ENCODE assay signal across 8 mouse cellular contexts in the genomic region with DNA sequence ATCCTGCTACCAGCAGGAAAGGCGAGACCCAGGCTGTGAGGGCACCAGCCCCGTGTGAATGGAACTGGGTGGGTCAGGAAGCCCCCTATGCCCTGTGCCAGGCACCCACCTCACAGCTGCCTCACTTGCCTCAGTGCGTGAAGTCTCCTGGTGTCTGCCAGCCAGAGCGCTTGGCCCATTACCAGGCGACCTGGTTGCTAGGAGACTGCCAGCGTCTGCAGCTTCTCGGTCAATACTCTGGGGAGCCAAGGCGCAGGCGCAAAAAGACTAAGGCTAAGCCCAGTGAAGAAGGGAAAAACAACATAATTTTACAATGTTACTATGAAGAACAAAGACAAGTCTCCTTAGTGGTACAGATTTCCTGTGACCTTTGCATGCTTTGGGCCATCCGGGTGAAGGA. TPM values are rescaled to one million over a fixed set of nuclear protein-coding genes. Genes with fewer than 3 reads are reported as not detected.
DNase-seq lines count a peak whose midpoint lies in the region; ATAC-seq lines count a peak whose summit lies in the region.

A gene (minus strand): TSS at position 192 of the 400 bp plus-strand sequence.

- no peak for ATAC-seq in CD4-positive, CD25-positive, alpha-beta regulatory T cell, adult 4 months
- no peak; the same call in 1 of the 2 replicates for ATAC-seq in kidney, embryonic 15.5 days (replicated peaks; ENCODE audit: low FRiP score)
- no peak for ATAC-seq in limb, embryonic 11.5 days (ENCODE audit: insufficient number of reproducible peaks, low FRiP score, low TSS enrichment, low read depth)
- peak; percentile 49 for ATAC-seq in neural tube, embryonic 15.5 days (ENCODE audit: low FRiP score)
- ATAC-seq in erythroblast, adult 5-6 weeks (replicated peaks; ENCODE audit: low FRiP score, poor library complexity, severe bottlenecking) = no peak

- WGBS in kidney, embryonic 15.5 days = 21% methylated on average over 10 of the region's 10 CpGs
- 32% methylated on average over 10 of the region's 10 CpGs for WGBS in limb, embryonic 11.5 days
- 9% methylated on average over 10 of the region's 10 CpGs for WGBS in neural tube, embryonic 15.5 days

- no peaks in the 10 kb centered on the region for H3K9me3 ChIP-seq in kidney, embryonic 15.5 days (replicated peaks)
- H3K9me3 ChIP-seq in limb, embryonic 11.5 days (ENCODE audit: control insufficient read depth, low read length) = no peaks in the 10 kb centered on the region
- no peaks in the 10 kb centered on the region for H3K9me3 ChIP-seq in neural tube, embryonic 15.5 days (replicated peaks)

- no peak within 1 kb of the TSS for H3K4me3 ChIP-seq in kidney, embryonic 15.5 days (replicated peaks)
- H3K4me3 ChIP-seq in limb, embryonic 11.5 days (ENCODE audit: low read depth, low read length) = no peak within 1 kb of the TSS
- peak within 1 kb of the TSS; percentile 21; the same call in 1 of the 2 replicates for H3K4me3 ChIP-seq in neural tube, embryonic 15.5 days (replicated peaks)

- H3K27ac ChIP-seq in kidney, embryonic 15.5 days = no peak within 1 kb of the TSS
- no peak within 1 kb of the TSS for H3K27ac ChIP-seq in limb, embryonic 11.5 days (replicated peaks; ENCODE audit: low read depth, low read length)
- H3K27ac ChIP-seq in neural tube, embryonic 15.5 days (replicated peaks) = peak within 1 kb of the TSS; percentile 75

- no peak within 1 kb of the TSS for H3K9ac ChIP-seq in kidney, embryonic 15.5 days
- H3K9ac ChIP-seq in limb, embryonic 11.5 days (ENCODE audit: low read length) = no peak within 1 kb of the TSS
- no peak within 1 kb of the TSS for H3K9ac ChIP-seq in neural tube, embryonic 15.5 days (replicated peaks)

- H3K36me3 ChIP-seq in kidney, embryonic 15.5 days = no peaks in the 10 kb centered on the region
- no peaks in the 10 kb centered on the region for H3K36me3 ChIP-seq in limb, embryonic 11.5 days (ENCODE audit: control insufficient read depth, insufficient read depth, low read length)
- H3K36me3 ChIP-seq in neural tube, embryonic 15.5 days = no peaks in the 10 kb centered on the region

- H3K4me2 ChIP-seq in kidney, embryonic 15.5 days = peak within 1 kb of the TSS; percentile 24; the same call in 1 of the 2 replicates
- no peak within 1 kb of the TSS for H3K4me2 ChIP-seq in limb, embryonic 11.5 days (ENCODE audit: low read depth, severe bottlenecking)
- peak within 1 kb of the TSS; percentile 55 for H3K4me2 ChIP-seq in neural tube, embryonic 15.5 days

- H3K27me3 ChIP-seq in kidney, embryonic 15.5 days = no peaks in the 10 kb centered on the region
- no peaks in the 10 kb centered on the region for H3K27me3 ChIP-seq in limb, embryonic 11.5 days (ENCODE audit: control insufficient read depth, insufficient read depth, low read length)
- H3K27me3 ChIP-seq in neural tube, embryonic 15.5 days (replicated peaks) = no peaks in the 10 kb centered on the region

- H3K4me1 ChIP-seq in kidney, embryonic 15.5 days = peaks cover 17% of the 10 kb centered on the region
- peaks cover 6% of the 10 kb centered on the region for H3K4me1 ChIP-seq in limb, embryonic 11.5 days (ENCODE audit: control insufficient read depth, insufficient read depth, low read length)
- H3K4me1 ChIP-seq in neural tube, embryonic 15.5 days = peaks cover 27% of the 10 kb centered on the region

- DNase-seq in CD4-positive, CD25-positive, alpha-beta regulatory T cell, adult 2 months (ENCODE audit: low read depth, low spot score) = peak; percentile 14
- peak; percentile 68 to 84 for DNase-seq in cerebellum, postnatal 25 days
- DNase-seq in frontal cortex, postnatal 36 days (ENCODE audit: low spot score in 2 of 2) = peak; percentile 80 to 88
- DNase-seq in limb, embryonic 11.5 days (ENCODE audit: low spot score) = peak; percentile 65

RNA-seq across cellular contexts. Expression of the gene that starts here (rescaled TPM):
- polyA plus RNA-seq in CD4-positive, CD25-positive, alpha-beta regulatory T cell, adult 4 months (2017; shearing (Covaris generic)) = not detected
- not detected in 2 replicates for polyA plus RNA-seq in kidney, embryonic 15.5 days (2015; fragmentation: Nextera tagmentation; extraction: Ambion mirVana)
- polyA plus RNA-seq in limb, embryonic 11.5 days (2014; fragmentation: Nextera tagmentation; extraction: Ambion mirVana) = not detected in 2 replicates
- 0.46 and 0.58 TPM in 2 replicates for polyA plus RNA-seq in neural tube, embryonic 15.5 days (2015; fragmentation: Nextera tagmentation; extraction: Ambion mirVana)
- not detected in 2 replicates for total RNA-seq in erythroblast, adult 5-6 weeks (2015; ENCODE audit: low replicate concordance)
- total RNA-seq in erythroblast, adult 5-6 weeks (2017; ENCODE audit: low replicate concordance) = not detected in 2 replicates

Comparison
In these comparisons a context has a peak if more than half of its experiments do, and no peak if none do; other contexts are left out.
1. Peak in DNase-seq in limb, embryonic 11.5 days; RNA of the gene not detected or under 1 TPM.
2. Peak in ATAC-seq, H3K4me3 ChIP-seq, H3K27ac ChIP-seq and H3K4me2 ChIP-seq in neural tube, embryonic 15.5 days; RNA of the gene not detected or under 1 TPM.
3. DNase-seq: peak in every context shown above with its lines; median percentile 84 in frontal cortex, postnatal 36 days; 76 in cerebellum, postnatal 25 days; 65 in limb, embryonic 11.5 days; 14 in CD4-positive, CD25-positive, alpha-beta regulatory T cell, adult 2 months.